Mouse (Mus musculus) right cerebral cortex, adult 2 months (tissue): ENCODE data around the gene Gm21173.
"Not testable (repeated sequence)": the region's sequence is repeated elsewhere in the genome, so short reads cannot be mapped to it uniquely, and the experiment has no call there.

Experiments used
- DNase-seq, 2 experiments: peaks; one replicate each; pipeline ENCODE4 v3.0.0; 2021 to 2022; ENCODE audit warnings: low spot score in 2 of 2

Gm21173 gene

DNA sequence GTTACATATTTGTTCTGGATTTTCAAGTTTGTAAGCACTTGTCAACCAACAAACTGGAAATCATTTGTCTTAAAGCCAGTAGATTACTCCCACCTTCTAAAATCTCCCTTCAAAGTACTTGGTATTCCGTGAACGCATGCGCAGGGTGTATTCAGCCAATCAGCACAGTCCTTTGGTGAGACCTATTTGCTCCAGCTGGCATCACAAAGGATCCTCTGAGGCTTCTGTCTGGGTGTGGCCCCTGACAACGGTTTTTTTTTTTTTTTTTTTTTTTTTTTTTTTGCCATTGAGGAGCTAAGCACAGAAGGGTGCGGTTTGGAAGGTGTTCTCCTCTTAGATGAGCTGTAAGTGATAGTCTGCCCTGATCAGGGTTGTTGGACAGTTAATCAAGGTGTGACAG lies at the start of gene Gm21173:
TSS of gene Gm21173 (plus strand) at position 301 of the 400 bp plus-strand sequence.
- DNase-seq = not testable (repeated sequence)
